Mouse (Mus musculus): ENCODE results near the gene Ecm1. TPM values are rescaled to one million over a fixed set of nuclear protein-coding genes. Genes with fewer than 3 reads are reported as not detected.

Gene Ecm1
- polyA plus RNA-seq, 1 experiment from 2014 or later: 178 TPM

DNA sequence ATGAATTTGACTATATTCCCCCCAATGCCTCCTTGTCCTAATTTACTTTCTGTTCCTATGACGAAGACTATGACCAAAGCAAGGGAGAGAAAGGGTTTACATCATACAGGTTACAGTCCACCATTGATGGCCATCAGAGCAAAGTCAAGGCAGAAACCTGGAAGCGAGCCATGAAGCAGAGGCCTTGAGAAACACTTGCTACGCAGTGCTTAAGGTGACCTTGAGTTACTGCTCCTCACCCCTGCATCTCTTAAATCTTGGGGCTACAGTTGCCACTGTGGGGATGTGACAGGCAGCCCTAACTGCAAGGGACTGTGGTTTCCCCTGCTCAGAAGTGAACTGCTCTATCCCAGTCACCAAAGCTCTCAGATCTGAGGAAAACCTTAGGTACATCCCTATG lies 36.1 kb downstream of the Ecm1 start:
- no peak for DNase-seq (ENCODE audit: low spot score)
- ATAC-seq (replicated peaks; ENCODE audit: low FRiP score, low read depth): no peak
- Histone ChIP-seq H3K27me3 (ENCODE audit: insufficient read depth, low read length) (no peaks in the 10 kb centered on the region), H3K27ac (no peak overlapping the region), H3K36me3 (ENCODE audit: insufficient read depth, low read length) (no peaks in the 10 kb centered on the region), H3K9me3 (replicated peaks; ENCODE audit: low read length) (no peaks in the 10 kb centered on the region), H3K4me1 (replicated peaks; ENCODE audit: insufficient read depth, low read length) (peaks cover 4% of the 10 kb centered on the region), H3K9ac (ENCODE audit: low read depth, low read length) (no peak overlapping the region), H3K4me2 (ENCODE audit: low read length) (no peak overlapping the region), H3K4me3 (replicated peaks; ENCODE audit: low read depth, low read length) (no peak overlapping the region)
- WGBS: 90% methylated on average over 3 of the region's 3 CpGs
- no peak for TF ChIP-seq CTCF (IDR thresholded peaks at IDR 0.05; ENCODE audit: low read depth)

DNA sequence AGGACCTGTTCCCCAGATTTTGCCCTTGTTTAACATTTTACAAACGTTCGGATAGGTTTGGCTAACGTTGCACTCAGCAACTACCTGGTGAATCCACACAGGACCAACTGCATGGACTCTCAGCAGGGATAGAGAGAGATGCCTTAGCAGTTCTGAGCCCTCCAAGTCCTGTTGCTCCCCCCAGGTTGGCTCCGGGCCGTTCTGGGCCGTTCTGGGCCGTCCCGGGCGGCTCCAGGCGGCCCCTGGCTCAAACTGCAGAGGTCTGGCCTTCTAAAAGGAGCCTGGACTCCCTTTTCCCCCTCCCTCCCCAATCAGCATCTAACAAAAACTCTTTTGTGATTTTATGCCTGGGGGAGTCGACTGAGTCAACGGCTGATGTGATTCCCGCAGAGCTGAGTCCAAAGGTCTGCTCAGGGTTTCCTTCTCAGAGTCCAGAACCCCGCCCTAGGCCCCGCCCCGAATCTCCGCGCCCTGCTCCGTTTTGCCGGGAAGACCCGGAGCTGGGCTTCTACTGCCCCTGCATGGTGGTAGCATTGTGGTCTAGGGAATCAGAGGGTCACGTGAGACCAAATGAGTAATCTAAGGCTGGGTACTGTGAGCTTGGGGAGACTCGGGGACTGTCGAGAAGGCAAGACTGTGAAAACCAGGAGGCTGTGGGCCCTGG lies 37.4 kb downstream of the Ecm1 start:
- H3K9me3 ChIP-seq (replicated peaks; ENCODE audit: low read length): no peaks in the 10 kb centered on the region
- DNase-seq (ENCODE audit: low spot score): peak; percentile 92
- H3K36me3 ChIP-seq (ENCODE audit: insufficient read depth, low read length): no peaks in the 10 kb centered on the region
- peak overlapping the region; percentile 65 for H3K4me2 ChIP-seq (ENCODE audit: low read length)
- WGBS: 3% methylated on average over 24 of the region's 24 CpGs
- ATAC-seq (replicated peaks; ENCODE audit: low FRiP score, low read depth): peak; percentile 94
- no peaks in the 10 kb centered on the region for H3K27me3 ChIP-seq (ENCODE audit: insufficient read depth, low read length)
- H3K4me3 ChIP-seq (replicated peaks; ENCODE audit: low read depth, low read length): peak overlapping the region; percentile 21
- TF ChIP-seq CTCF (IDR thresholded peaks at IDR 0.05; ENCODE audit: low read depth): peak; percentile 54
- peaks cover 4% of the 10 kb centered on the region for H3K4me1 ChIP-seq (replicated peaks; ENCODE audit: insufficient read depth, low read length)
- H3K9ac ChIP-seq (ENCODE audit: low read depth, low read length): peak overlapping the region; percentile 55; the same call in 1 of the 2 replicates
- H3K27ac ChIP-seq: peak overlapping the region; percentile 87

DNA sequence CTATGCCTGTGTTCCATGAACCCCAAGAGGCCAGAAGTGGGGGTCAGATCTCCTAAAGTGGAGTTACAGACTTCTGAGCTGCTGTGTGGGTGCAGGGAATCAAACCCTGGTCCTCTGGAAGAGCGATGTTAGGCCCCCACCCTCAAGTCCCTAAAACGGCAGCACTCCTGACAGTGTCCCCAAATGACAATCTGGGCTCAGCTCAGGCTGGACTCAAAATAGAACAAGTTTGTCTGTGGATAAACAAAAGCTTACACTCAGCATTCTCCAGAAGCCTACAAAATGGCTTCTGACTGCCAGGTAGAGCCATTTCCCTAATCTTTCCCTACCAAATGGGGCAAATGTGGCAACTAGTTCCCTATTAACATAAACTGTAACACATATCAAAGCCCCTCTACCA lies 38.3 kb downstream of the Ecm1 start:
- H3K27me3 ChIP-seq (ENCODE audit: insufficient read depth, low read length): no peaks in the 10 kb centered on the region
- no peak overlapping the region for H3K4me2 ChIP-seq (ENCODE audit: low read length)
- H3K36me3 ChIP-seq (ENCODE audit: insufficient read depth, low read length): no peaks in the 10 kb centered on the region
- 86% methylated on average over 2 of the region's 2 CpGs for WGBS
- DNase-seq (ENCODE audit: low spot score) (no peak), ATAC-seq (replicated peaks; ENCODE audit: low FRiP score, low read depth) (no peak)
- no peak overlapping the region for H3K9ac ChIP-seq (ENCODE audit: low read depth, low read length)
- no peak overlapping the region for H3K4me3 ChIP-seq (replicated peaks; ENCODE audit: low read depth, low read length)
- H3K27ac ChIP-seq: 0 out of 2 replicates have a peak overlapping the region, but pooled peaks have one; percentile 19
- H3K9me3 ChIP-seq (replicated peaks; ENCODE audit: low read length): no peaks in the 10 kb centered on the region
- H3K4me1 ChIP-seq (replicated peaks; ENCODE audit: insufficient read depth, low read length): peaks cover 12% of the 10 kb centered on the region
- TF ChIP-seq CTCF (IDR thresholded peaks at IDR 0.05; ENCODE audit: low read depth): no peak

DNA sequence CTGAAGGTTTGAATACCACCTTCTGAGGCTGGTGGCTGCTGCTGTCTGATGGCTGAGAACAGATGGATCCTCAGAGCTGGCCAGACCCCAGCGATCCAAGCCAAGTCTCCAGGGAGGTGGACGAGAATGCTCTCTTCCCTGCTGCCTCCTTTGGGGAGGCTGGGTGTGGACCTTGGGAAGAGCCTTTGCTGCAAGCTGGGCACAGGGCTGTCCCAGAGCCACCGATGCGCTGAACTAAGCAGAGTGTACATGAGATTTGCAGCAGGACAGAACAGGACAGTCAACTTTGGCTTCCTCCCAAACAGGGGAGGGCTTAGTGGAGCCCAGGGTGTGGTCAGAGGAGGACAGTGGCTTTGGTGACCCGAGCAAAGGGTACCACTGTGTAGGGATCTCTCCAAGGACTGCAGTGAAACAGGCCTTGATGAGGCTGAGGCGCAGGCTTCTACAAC lies 39.1 kb downstream of the Ecm1 start:
- H3K4me1 ChIP-seq (replicated peaks; ENCODE audit: insufficient read depth, low read length): peaks cover 13% of the 10 kb centered on the region
- no peaks in the 10 kb centered on the region for H3K27me3 ChIP-seq (ENCODE audit: insufficient read depth, low read length)
- no peak overlapping the region for H3K9ac ChIP-seq (ENCODE audit: low read depth, low read length)
- 61% methylated on average over 6 of the region's 6 CpGs for WGBS
- H3K36me3 ChIP-seq (ENCODE audit: insufficient read depth, low read length): no peaks in the 10 kb centered on the region
- no peak for TF ChIP-seq CTCF (IDR thresholded peaks at IDR 0.05; ENCODE audit: low read depth)
- H3K4me2 ChIP-seq (ENCODE audit: low read length): no peak overlapping the region
- H3K4me3 ChIP-seq (replicated peaks; ENCODE audit: low read depth, low read length): no peak overlapping the region
- H3K9me3 ChIP-seq (replicated peaks; ENCODE audit: low read length): no peaks in the 10 kb centered on the region
- H3K27ac ChIP-seq: no peak overlapping the region; the same call in 1 of the 2 replicates
- no peak for DNase-seq (ENCODE audit: low spot score)
- no peak for ATAC-seq (replicated peaks; ENCODE audit: low FRiP score, low read depth)

- Histone ChIP-seq H3K9me3 (replicated peaks; ENCODE audit: low read length) (no peaks in the 10 kb centered on the region), H3K36me3 (ENCODE audit: insufficient read depth, low read length) (no peaks in the 10 kb centered on the region), H3K9ac (ENCODE audit: low read depth, low read length) (no peak overlapping the region), H3K27me3 (ENCODE audit: insufficient read depth, low read length) (no peaks in the 10 kb centered on the region), H3K27ac (no peak overlapping the region), H3K4me3 (replicated peaks; ENCODE audit: low read depth, low read length) (no peak overlapping the region), H3K4me2 (ENCODE audit: low read length) (no peak overlapping the region), H3K4me1 (replicated peaks; ENCODE audit: insufficient read depth, low read length) (peaks cover 13% of the 10 kb centered on the region)
- DNase-seq (ENCODE audit: low spot score) (no peak), ATAC-seq (replicated peaks; ENCODE audit: low FRiP score, low read depth) (no peak)
- WGBS: 84% methylated on average over 4 of the region's 4 CpGs
- TF ChIP-seq CTCF (IDR thresholded peaks at IDR 0.05; ENCODE audit: low read depth): no peak
Observed at GRCm38 (mm10) chr3:95698286-95698685, 41.1 kb downstream of the Ecm1 start.

DNA sequence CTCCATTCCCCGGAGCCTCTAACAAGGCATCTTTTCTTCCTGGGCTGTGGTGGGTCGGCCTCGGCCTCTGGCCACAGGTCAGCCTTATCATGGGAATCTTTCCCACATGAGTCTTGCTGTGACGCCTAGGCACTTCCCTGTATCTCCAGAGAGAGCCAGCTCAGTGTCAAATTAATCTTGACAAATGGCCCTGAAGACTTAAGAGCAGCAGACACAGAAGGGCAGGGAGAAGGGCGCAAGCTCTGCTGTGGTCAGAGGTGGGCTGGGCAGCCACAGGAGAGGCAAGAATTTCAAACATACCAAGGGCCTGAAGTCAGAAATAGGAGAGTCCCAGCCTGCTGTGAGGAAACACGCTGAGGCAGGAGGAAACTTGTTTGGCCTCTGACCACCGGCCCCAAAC lies 43.0 kb downstream of the Ecm1 start:
- H3K36me3 ChIP-seq (ENCODE audit: insufficient read depth, low read length): no peaks in the 10 kb centered on the region
- H3K27ac ChIP-seq: no peak overlapping the region
- no peak overlapping the region for H3K4me2 ChIP-seq (ENCODE audit: low read length)
- H3K4me1 ChIP-seq (replicated peaks; ENCODE audit: insufficient read depth, low read length): peaks cover 9% of the 10 kb centered on the region; the same call in 1 of the 2 replicates
- H3K9me3 ChIP-seq (replicated peaks; ENCODE audit: low read length): no peaks in the 10 kb centered on the region
- H3K9ac ChIP-seq (ENCODE audit: low read depth, low read length): no peak overlapping the region
- 21% methylated on average over 7 of the region's 7 CpGs for WGBS
- TF ChIP-seq CTCF (IDR thresholded peaks at IDR 0.05; ENCODE audit: low read depth): no peak
- no peak overlapping the region for H3K4me3 ChIP-seq (replicated peaks; ENCODE audit: low read depth, low read length)
- ATAC-seq (replicated peaks; ENCODE audit: low FRiP score, low read depth) (no peak), DNase-seq (ENCODE audit: low spot score) (peak; percentile 68)
- H3K27me3 ChIP-seq (ENCODE audit: insufficient read depth, low read length): no peaks in the 10 kb centered on the region

Measured in kidney, postnatal 0 days (tissue).